Mouse (Mus musculus) B cell, adult 67 days (primary cell): ENCODE measurements around the gene Vmn1r114. TPM values are rescaled to one million over a fixed set of nuclear protein-coding genes. Genes with fewer than 3 reads are reported as not detected.

ENCODE experiments used
- total RNA-seq, 2 experiments: library from RNA; stranded (reverse); gene quantifications; 4 replicates each; pipeline ENCODE4 v1.2.4; 2023

Vmn1r114 gene
- total RNA-seq, result not detected

DNA sequence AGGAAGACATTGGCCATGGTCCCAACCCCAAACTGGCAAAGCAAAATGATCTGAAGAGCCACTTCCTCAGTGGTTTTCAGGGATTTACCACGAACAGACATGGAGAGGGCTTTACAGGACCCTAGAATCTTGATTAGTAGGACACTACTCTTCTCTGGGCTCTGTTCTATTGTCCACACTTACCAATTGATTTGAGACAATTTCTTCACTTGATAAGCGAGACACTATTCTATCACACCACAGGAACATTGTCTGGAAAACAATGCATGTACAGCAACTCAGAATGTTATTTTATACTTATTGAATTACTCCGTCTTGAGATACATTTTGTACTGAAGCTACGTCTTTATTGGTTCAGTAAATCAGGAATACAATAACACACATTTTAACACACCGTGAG is at the start of gene Vmn1r114:
Gene Vmn1r114, minus strand, starts transcription at position 101 of the 400 bp plus-strand sequence.

DNA sequence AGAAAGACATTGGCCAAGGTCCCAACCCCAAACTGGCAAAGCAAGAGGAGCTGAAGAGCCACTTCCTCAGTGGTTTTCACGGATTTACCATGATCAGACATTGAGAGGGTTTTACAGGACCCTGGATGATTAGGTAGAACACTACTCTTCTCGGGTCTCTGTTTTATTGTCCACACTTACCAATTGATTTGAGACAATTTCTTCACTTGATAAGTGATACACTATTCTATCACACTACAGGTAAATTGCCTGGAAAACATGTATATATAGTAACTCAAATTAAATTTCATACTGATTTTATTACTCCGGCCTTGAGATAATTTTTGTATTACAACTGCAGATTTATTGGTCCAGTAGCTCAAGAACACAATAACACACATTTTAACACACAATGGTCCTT is 32.9 kb upstream of the Vmn1r114 start, which contains the start of gene Vmn1r115:
Gene Vmn1r115, minus strand, starts transcription at position 101 of the 400 bp plus-strand sequence.

DNA sequence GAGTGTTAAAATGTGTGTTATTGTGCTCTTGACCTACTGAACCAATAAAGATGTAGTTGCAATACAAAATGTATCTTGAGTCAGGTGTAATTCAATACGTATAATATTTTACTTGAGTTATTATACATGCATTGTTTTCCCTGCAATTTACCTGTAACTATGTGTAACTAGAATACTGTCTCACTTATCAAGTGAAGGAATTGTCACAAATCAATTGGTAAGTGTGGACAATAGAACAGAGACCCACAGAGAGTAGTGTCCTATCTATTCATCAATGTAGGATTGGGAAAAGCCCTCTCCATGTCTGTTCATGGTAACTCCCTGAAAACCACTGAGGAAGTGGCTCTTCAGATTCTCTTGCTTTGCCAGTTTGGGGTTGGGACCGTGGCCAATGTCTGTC is 25.0 kb downstream of the Vmn1r114 start, which contains the start of gene Vmn1r113:
Gene Vmn1r113, plus strand, starts transcription at position 301 of the 400 bp plus-strand sequence.

DNA sequence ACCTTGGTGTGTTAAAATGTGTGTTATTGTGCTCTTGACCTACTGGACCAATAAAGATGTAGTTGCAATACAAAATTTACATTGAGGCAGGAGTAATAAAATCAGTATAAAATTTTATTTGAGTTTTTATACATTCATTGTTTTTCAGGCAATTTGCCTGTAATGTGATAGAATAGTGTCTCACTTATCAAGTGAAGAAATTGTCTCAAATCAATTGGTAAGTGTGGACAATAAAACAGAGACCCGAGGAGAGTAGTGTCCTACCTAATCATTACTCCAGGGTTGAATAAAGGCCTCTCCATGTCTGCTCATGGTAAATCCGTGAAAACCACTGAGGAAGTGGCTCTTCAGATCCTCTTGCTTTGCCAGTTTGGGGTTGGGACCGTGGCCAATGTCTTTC is 41.1 kb downstream of the Vmn1r114 start, which contains the start of gene Vmn1r112:
Gene Vmn1r112, plus strand, starts transcription at position 301 of the 400 bp plus-strand sequence.

Other genes starting within 250 kb of the Vmn1r114 start
- gene Gm4141, start 235.9 kb downstream of the Vmn1r114 start, total RNA-seq, result not detected
- gene Gm4513, start 213.2 kb downstream of the Vmn1r114 start, total RNA-seq, result not detected
- gene Vmn1r107, start 143.3 kb downstream of the Vmn1r114 start, total RNA-seq, result not detected
- gene Vmn1r111, start 109.0 kb downstream of the Vmn1r114 start, total RNA-seq, result not detected
- not detected for gene Gm10668, start 81.6 kb downstream of the Vmn1r114 start, total RNA-seq
- gene Vmn1r112, start 41.0 kb downstream of the Vmn1r114 start, total RNA-seq, result not detected
- not detected for gene Vmn1r113, start 24.9 kb downstream of the Vmn1r114 start, total RNA-seq
- gene Vmn1r115, start 32.8 kb upstream of the Vmn1r114 start, total RNA-seq, result not detected
- not detected for gene Vmn1r116, start 60.1 kb upstream of the Vmn1r114 start, total RNA-seq
- gene Vmn1r117, start 71.9 kb upstream of the Vmn1r114 start, total RNA-seq, result not detected
- not detected for gene Vmn1r118, start 100.2 kb upstream of the Vmn1r114 start, total RNA-seq
- not detected for gene Vmn1r119, start 200.3 kb upstream of the Vmn1r114 start, total RNA-seq
- not detected for gene Vmn1r120, start 241.6 kb upstream of the Vmn1r114 start, total RNA-seq